Mouse (Mus musculus) liver, postnatal 0 days (tissue): ENCODE measurements around the gene Akap11. TPM values are rescaled to one million over a fixed set of nuclear protein-coding genes. Genes with fewer than 3 reads are reported as not detected.
"Not testable (repeated sequence)": the region's sequence is repeated elsewhere in the genome, so short reads cannot be mapped to it uniquely, and the experiment has no call there.

Experiments used
- ATAC-seq: fragments of 200-750 bp; cut with Nextera tagmentation; 2 replicates; pipeline ENCODE4 v1.8.0; 2017; ENCODE audit warnings: mild to moderate bottlenecking, moderate library complexity
- DNase-seq: peaks from one replicate; pipeline ENCODE4 v3.0.0-alpha.2; 2016
- H3K27ac ChIP-seq: fragments of 300-500 bp; sonication (generic); 2 replicates; pipeline ENCODE4 v1.5.1; 2014; ENCODE audit warnings: antibody characterized with exemption, moderate library complexity, mild to moderate bottlenecking, low read depth
- H3K27me3 ChIP-seq: fragments of 300-500 bp; sonication (generic); 2 replicates; pipeline ENCODE4 v1.6.1; 2014; ENCODE audit warnings: low read length, control low read depth, mixed read lengths; ENCODE audit not compliant: insufficient read depth
- H3K36me3 ChIP-seq: fragments of 300-500 bp; sonication (generic); replicated peaks from 2 replicates; pipeline ENCODE4 v1.6.1; 2014; ENCODE audit warnings: mild to moderate bottlenecking, control low read depth, low read length, moderate library complexity, mixed read lengths; ENCODE audit not compliant: insufficient read depth
- H3K4me1 ChIP-seq: fragments of 300-500 bp; sonication (generic); 2 replicates; pipeline ENCODE4 v1.6.1; 2014; ENCODE audit warnings: antibody characterized with exemption, mild to moderate bottlenecking, control low read depth; ENCODE audit not compliant: insufficient read depth
- H3K4me2 ChIP-seq: fragments of 300-500 bp; sonication (generic); 2 replicates; pipeline ENCODE4 v1.6.1; 2014; ENCODE audit warnings: low read depth, mild to moderate bottlenecking, low read length, moderate library complexity, mixed read lengths
- H3K4me3 ChIP-seq: fragments of 300-500 bp; sonication (generic); 2 replicates; pipeline ENCODE4 v1.5.1; 2014; ENCODE audit warnings: low read depth, low read length
- H3K9ac ChIP-seq: fragments of 300-500 bp; sonication (generic); replicated peaks from 2 replicates; pipeline ENCODE4 v1.6.1; 2014; ENCODE audit warnings: mild to moderate bottlenecking, moderate library complexity
- H3K9me3 ChIP-seq: fragments of 300-500 bp; sonication (generic); 2 replicates; pipeline ENCODE4 v1.6.1; 2016; ENCODE audit warnings: mild to moderate bottlenecking, control low read depth, low read length, mixed read lengths
- CTCF ChIP-seq: sonication (generic); IDR thresholded peaks from 2 replicates; pipeline ENCODE4 v1.5.1; 2016; ENCODE audit warnings: antibody characterized with exemption, low read depth
- EP300 ChIP-seq: IDR thresholded peaks from 2 replicates; pipeline ENCODE4 v1.6.1; 2016; ENCODE audit warnings: antibody characterized with exemption, low read depth, mild to moderate bottlenecking
- WGBS: fragments of 180-500 bp; shearing (Covaris S2); extraction: QIAGEN DNeasy Blood & Tissue Kit; methylation state at CpG from one replicate; pipeline ENCODE4 v1.1.7; 2014; ENCODE audit not compliant: insufficient replicate concordance; 5-methylcytosine and 5-hydroxymethylcytosine counted together
- polyA plus RNA-seq: library from polyadenylated mRNA; unstranded; fragments of >200 nt; fragmentation: Nextera tagmentation; extraction: Ambion mirVana; gene quantifications from 2 replicates; pipeline ENCODE4 v1.2.1, GENCODE M21; 2015

Gene Akap11
- polyA plus RNA-seq, 1 experiment from 2014 or later, result 4.1 TPM

DNA sequence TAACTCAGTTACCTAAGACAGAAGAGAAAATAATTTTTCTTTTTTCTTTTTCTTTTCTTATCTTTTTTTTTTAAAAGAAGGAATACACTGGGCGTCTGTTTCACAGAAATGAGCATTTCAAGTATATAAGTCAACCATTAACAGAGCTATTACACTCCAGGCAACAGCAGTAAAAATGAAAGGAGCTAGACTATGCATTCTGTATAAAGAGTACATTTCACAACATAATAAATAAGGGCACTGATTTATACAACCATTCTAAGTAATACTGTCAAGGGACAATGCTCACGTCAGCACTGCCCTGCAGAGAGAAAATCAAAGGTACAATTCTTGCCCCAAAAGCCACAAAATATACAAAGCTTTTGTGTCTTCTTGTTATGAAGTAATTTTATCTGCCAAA, 27.7 kb upstream of the Akap11 start:
- no peaks in the 10 kb centered on the region for H3K36me3 ChIP-seq
- 71% methylated on average over 2 of the region's 2 CpGs for WGBS
- no peak overlapping the region for H3K4me3 ChIP-seq
- ATAC-seq (no peak), DNase-seq (no peak)
- no peaks in the 10 kb centered on the region for H3K27me3 ChIP-seq
- H3K9ac ChIP-seq, result no peak overlapping the region
- H3K4me2 ChIP-seq, result no peak overlapping the region
- no peaks in the 10 kb centered on the region for H3K4me1 ChIP-seq
- H3K27ac ChIP-seq, result no peak overlapping the region
- TF ChIP-seq EP300, result no peak
- TF ChIP-seq CTCF, result no peak
- no peaks in the 10 kb centered on the region for H3K9me3 ChIP-seq

DNA sequence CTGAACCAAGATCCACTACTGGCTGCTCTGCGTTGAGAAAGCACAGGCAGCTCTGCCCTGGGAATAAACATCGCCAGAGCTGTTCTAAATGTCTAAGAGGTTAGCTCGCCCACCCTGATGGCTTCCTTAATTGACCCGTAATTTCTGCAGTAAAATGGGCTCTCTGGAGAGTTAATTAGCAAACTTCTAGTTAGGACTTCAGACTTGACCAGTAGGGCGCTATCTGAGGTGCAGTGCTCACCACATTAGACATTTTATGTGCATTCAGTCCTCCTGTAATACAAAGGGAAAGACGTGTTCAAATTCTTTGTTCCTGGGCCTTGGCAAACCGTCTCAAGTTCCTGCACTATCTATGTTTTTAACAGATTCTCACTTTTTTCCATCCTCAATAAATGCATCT, 26.6 kb upstream of the Akap11 start:
- H3K4me1 ChIP-seq, result no peaks in the 10 kb centered on the region
- TF ChIP-seq CTCF (no peak), EP300 (no peak)
- no peak overlapping the region for H3K4me3 ChIP-seq

DNA sequence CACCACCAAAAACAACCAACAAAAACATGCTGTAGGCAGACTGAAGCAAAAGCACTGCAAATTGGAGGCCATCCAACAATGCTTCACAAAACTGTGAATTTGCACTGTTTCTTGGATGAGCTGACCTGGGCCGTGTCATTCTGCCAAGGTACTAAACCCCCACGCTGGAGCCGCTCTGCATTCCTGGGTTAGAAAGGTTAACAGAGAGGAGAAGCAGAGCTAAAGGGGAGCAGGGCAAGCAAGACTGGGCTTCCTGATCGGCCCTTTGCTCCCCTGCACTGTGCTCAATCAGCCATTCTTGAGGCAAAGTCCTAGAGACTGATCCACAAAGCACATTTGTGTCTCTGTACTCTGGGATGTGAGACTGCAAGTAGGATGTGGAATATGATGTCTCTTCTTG, 25.5 kb upstream of the Akap11 start:
- TF ChIP-seq EP300 (no peak), CTCF (no peak)
- H3K4me2 ChIP-seq, result no peak overlapping the region
- H3K27ac ChIP-seq, result no peak overlapping the region
- H3K36me3 ChIP-seq, result no peaks in the 10 kb centered on the region
- no peaks in the 10 kb centered on the region for H3K4me1 ChIP-seq
- no peak overlapping the region for H3K9ac ChIP-seq
- no peak for ATAC-seq
- H3K9me3 ChIP-seq, result no peaks in the 10 kb centered on the region
- no peaks in the 10 kb centered on the region for H3K27me3 ChIP-seq
- 76% methylated on average over 4 of the region's 4 CpGs for WGBS
- DNase-seq, result no peak
- H3K4me3 ChIP-seq, result no peak overlapping the region

More for the DNA sequence above, 26.6 kb upstream of the Akap11 start:
- no peak overlapping the region for H3K27ac ChIP-seq
- no peak for ATAC-seq
- no peak overlapping the region for H3K9ac ChIP-seq
- H3K9me3 ChIP-seq, result no peaks in the 10 kb centered on the region
- no peak for DNase-seq
- no peaks in the 10 kb centered on the region for H3K27me3 ChIP-seq
- no peaks in the 10 kb centered on the region for H3K36me3 ChIP-seq
- WGBS, result 80% methylated on average over 7 of the region's 7 CpGs
- H3K4me2 ChIP-seq, result no peak overlapping the region

DNA sequence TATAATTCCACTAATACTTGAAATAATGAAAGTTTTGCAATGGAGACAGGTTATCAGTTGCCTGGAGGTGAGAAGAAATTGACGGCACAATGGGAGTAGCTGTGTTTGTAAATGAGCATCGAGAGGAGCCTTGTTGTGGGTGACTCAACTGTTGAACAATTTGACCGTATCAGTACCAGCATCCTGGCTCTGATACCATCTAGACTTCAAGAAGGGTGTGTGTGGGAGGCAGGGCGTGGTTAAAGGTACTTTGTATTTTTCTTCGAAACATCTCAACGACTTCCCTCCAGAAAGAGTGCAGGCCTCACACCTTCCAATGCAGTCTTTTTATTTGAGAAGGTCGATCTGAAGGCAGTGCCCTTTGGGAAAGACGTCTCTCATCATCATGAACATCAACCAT, 22.4 kb upstream of the Akap11 start:
- TF ChIP-seq CTCF (no peak), EP300 (no peak)
- no peak for ATAC-seq
- Histone ChIP-seq H3K27ac (no peak overlapping the region), H3K9me3 (no peaks in the 10 kb centered on the region), H3K4me3 (no peak overlapping the region), H3K27me3 (no peaks in the 10 kb centered on the region), H3K9ac (no peak overlapping the region), H3K4me1 (no peaks in the 10 kb centered on the region), H3K36me3 (no peaks in the 10 kb centered on the region), H3K4me2 (no peak overlapping the region)
- DNase-seq, result no peak
- 77% methylated on average over 8 of the region's 8 CpGs for WGBS

DNA sequence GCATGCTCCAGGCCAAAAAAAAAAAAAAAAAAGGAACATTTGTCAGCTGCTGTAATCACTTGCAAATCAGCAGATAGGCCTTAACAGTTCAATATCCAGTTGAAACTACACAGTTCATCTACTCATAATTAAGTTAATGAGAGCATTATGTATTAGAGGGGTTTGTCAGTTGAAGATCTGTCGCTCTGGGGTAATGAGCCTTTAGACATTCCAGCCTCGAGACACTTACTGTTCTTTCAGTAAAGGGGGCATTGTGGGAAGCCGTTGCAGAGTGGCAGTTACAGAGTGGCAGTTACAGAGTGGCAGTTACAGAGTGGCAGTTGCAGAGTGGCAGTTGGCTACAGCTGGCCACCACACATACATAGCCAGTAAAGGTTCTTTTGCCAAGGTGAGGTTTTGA, 18.2 kb upstream of the Akap11 start:
- DNase-seq, H3K4me1 ChIP-seq, H3K27ac ChIP-seq, H3K27me3 ChIP-seq, H3K9ac ChIP-seq, H3K9me3 ChIP-seq, ATAC-seq, H3K4me2 ChIP-seq, H3K4me3 ChIP-seq, H3K36me3 ChIP-seq: not testable (repeated sequence)
- 76% methylated on average over 3 of the region's 3 CpGs for WGBS

DNA sequence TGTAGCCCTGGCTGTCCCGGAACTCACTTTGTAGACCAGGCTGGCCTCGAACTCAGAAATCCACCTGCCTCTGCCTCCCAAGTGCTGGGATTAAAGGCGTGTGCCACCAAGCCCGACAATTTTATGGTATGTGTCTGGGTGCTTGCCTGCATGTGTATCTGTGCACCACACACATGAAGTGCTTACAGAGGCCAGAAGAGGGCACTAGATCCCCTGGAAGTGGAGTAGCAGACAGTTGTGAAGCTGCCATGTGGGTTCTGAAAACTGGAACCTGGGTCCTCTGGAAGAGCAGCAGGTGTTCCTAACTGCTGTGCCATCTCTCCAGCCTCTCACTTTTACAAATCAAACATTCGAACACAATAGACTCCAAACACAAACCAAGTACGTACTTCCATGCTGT, 17.1 kb upstream of the Akap11 start:
- Histone ChIP-seq H3K27me3 (no peaks in the 10 kb centered on the region), H3K4me2 (no peak overlapping the region), H3K9ac (no peak overlapping the region), H3K4me1 (peaks cover 7% of the 10 kb centered on the region), H3K36me3 (no peaks in the 10 kb centered on the region), H3K27ac (no peak overlapping the region), H3K9me3 (no peaks in the 10 kb centered on the region), H3K4me3 (no peak overlapping the region)
- TF ChIP-seq EP300 (no peak), CTCF (peak; percentile 19)
- no peak for DNase-seq
- 86% methylated on average over 6 of the region's 6 CpGs for WGBS
- no peak for ATAC-seq

GRCm38 (mm10) chr14:78548807-78549206, 12.2 kb upstream of the Akap11 start:
- H3K27me3 ChIP-seq, result no peaks in the 10 kb centered on the region
- H3K9ac ChIP-seq, result no peak overlapping the region
- DNase-seq (no peak), ATAC-seq (no peak)
- 38% methylated on average over 6 of the region's 6 CpGs for WGBS
- TF ChIP-seq EP300 (no peak), CTCF (no peak)
- H3K4me3 ChIP-seq, result no peak overlapping the region
- peaks cover 7% of the 10 kb centered on the region for H3K4me1 ChIP-seq
- H3K4me2 ChIP-seq, result no peak overlapping the region
- no peaks in the 10 kb centered on the region for H3K9me3 ChIP-seq
- H3K36me3 ChIP-seq, result no peaks in the 10 kb centered on the region
- no peak overlapping the region for H3K27ac ChIP-seq
